Mouse (Mus musculus) kidney, adult 10 weeks (tissue): Measurements from ENCODE around the gene Dmrtc2. TPM values are rescaled to one million over a fixed set of nuclear protein-coding genes. Genes with fewer than 3 reads are reported as not detected.

Experiments used
- polyA plus RNA-seq: library from polyadenylated mRNA; stranded (reverse); fragments of 350-450 nt; fragmentation: Illumina TruSeq; extraction: RNeasy Lipid Tissue Mini Kit (QIAGEN cat#74804); gene quantifications from one replicate; pipeline ENCODE4 v1.2.3, GENCODE M21; 2014; ENCODE audit warnings: low read depth, low replicate concordance

Dmrtc2 gene
- polyA plus RNA-seq = not detected

GRCm38 (mm10) chr7:24869532-24870165 lies at the start of gene Dmrtc2, which contains the start of gene Lypd4:
Gene Dmrtc2 (plus strand): TSS chr7:24870057.
Gene Lypd4 (minus strand): TSS chr7:24869941.

GRCm38 (mm10) chr7:24861913-24862312 lies 7.9 kb upstream of the Dmrtc2 start, which contains the start of gene Gm9844:
Gene Gm9844 (plus strand): TSS chr7:24862213.

GRCm38 (mm10) chr7:24883896-24884692 lies 14.2 kb downstream of the Dmrtc2 start, which contains the start of gene Rps19:
Gene Rps19 (plus strand): TSS chr7:24884371.

GRCm38 (mm10) chr7:24897224-24897623 lies 27.4 kb downstream of the Dmrtc2 start, which contains the start of gene Cd79a:
Gene Cd79a (plus strand): TSS chr7:24897381.

GRCm38 (mm10) chr7:24902630-24903443 lies 33.0 kb downstream of the Dmrtc2 start, which contains the start of gene Arhgef1:
Gene Arhgef1 (plus strand): TSS chr7:24902912.

Other genes starting within 250 kb of the Dmrtc2 start
- not detected for gene Lypd3, start 233.5 kb upstream of the Dmrtc2 start, polyA plus RNA-seq
- not detected for gene Tex101, start 193.4 kb upstream of the Dmrtc2 start, polyA plus RNA-seq
- not detected for gene BC049730, start 160.8 kb upstream of the Dmrtc2 start, polyA plus RNA-seq
- not detected for gene Gm4763, start 143.1 kb upstream of the Dmrtc2 start, polyA plus RNA-seq
- not detected for gene Cd177, start 109.7 kb upstream of the Dmrtc2 start, polyA plus RNA-seq
- not detected for gene Ceacam10, start 92.9 kb upstream of the Dmrtc2 start, polyA plus RNA-seq
- gene Gm9844, start 7.8 kb upstream of the Dmrtc2 start, polyA plus RNA-seq = not detected
- gene Lypd4, start 116 bp upstream of the Dmrtc2 start, polyA plus RNA-seq = not detected
- gene Rps19, start 14.3 kb downstream of the Dmrtc2 start, polyA plus RNA-seq = 7.1 TPM
- not detected for gene Cd79a, start 27.3 kb downstream of the Dmrtc2 start, polyA plus RNA-seq
- 0.53 TPM for gene Arhgef1, start 32.9 kb downstream of the Dmrtc2 start, polyA plus RNA-seq
- not detected for gene Gm4881, start 74.4 kb downstream of the Dmrtc2 start, polyA plus RNA-seq
- gene Rabac1, start 102.7 kb downstream of the Dmrtc2 start, polyA plus RNA-seq = not detected
- not detected for gene Atp1a3, start 135.9 kb downstream of the Dmrtc2 start, polyA plus RNA-seq
- not detected for gene Grik5, start 202.3 kb downstream of the Dmrtc2 start, polyA plus RNA-seq
- gene Zfp574, start 202.5 kb downstream of the Dmrtc2 start, polyA plus RNA-seq = 0.61 TPM